Mouse (Mus musculus) hindbrain, embryonic 15.5 days (tissue): ENCODE measurements around the gene Ppp2r5c. TPM values are rescaled to one million over a fixed set of nuclear protein-coding genes. Genes with fewer than 3 reads are reported as not detected.

Source experiments
- ATAC-seq: fragments of 200-750 bp; cut with Nextera tagmentation; 2 replicates; pipeline ENCODE4 v1.8.0; 2017; ENCODE audit warnings: low read depth, moderate number of reproducible peaks, moderate TSS enrichment; ENCODE audit not compliant: low FRiP score
- H3K27ac ChIP-seq: fragments of 300-500 bp; sonication (generic); replicated peaks from 2 replicates; pipeline ENCODE4 v1.5.1; 2015; ENCODE audit warnings: mild to moderate bottlenecking, inconsistent platforms
- H3K27me3 ChIP-seq: fragments of 300-500 bp; sonication (generic); 2 replicates; pipeline ENCODE4 v1.6.1; 2015; ENCODE audit warnings: control low read depth, inconsistent platforms
- H3K36me3 ChIP-seq: fragments of 300-500 bp; sonication (generic); 2 replicates; pipeline ENCODE4 v1.6.1; 2015; ENCODE audit warnings: control low read depth, inconsistent platforms
- H3K4me1 ChIP-seq: fragments of 300-500 bp; sonication (generic); replicated peaks from 2 replicates; pipeline ENCODE4 v1.6.1; 2015; ENCODE audit warnings: control low read depth, inconsistent platforms
- H3K4me2 ChIP-seq: fragments of 300-500 bp; sonication (generic); 2 replicates; pipeline ENCODE4 v1.6.1; 2015; ENCODE audit warnings: moderate library complexity, mild to moderate bottlenecking, inconsistent platforms
- H3K4me3 ChIP-seq: fragments of 300-500 bp; sonication (generic); 2 replicates; pipeline ENCODE4 v1.5.1; 2015; ENCODE audit warnings: mild to moderate bottlenecking, inconsistent platforms
- H3K9ac ChIP-seq: fragments of 300-500 bp; sonication (generic); 2 replicates; pipeline ENCODE4 v1.6.1; 2015; ENCODE audit warnings: inconsistent platforms
- H3K9me3 ChIP-seq: fragments of 300-500 bp; sonication (generic); 2 replicates; pipeline ENCODE4 v1.6.1; 2016; ENCODE audit warnings: control low read depth, inconsistent platforms
- WGBS: fragments of 180-500 bp; shearing (Covaris S2); methylation state at CpG from one replicate; pipeline ENCODE4 v1.1.7; 2015; 5-methylcytosine and 5-hydroxymethylcytosine counted together
- polyA plus RNA-seq: library from polyadenylated mRNA; unstranded; fragments of >200 nt; fragmentation: Nextera tagmentation; extraction: Ambion mirVana; gene quantifications from 2 replicates; pipeline ENCODE4 v1.2.1, GENCODE M21; 2015

Ppp2r5c gene
- polyA plus RNA-seq, 1 experiment from 2014 or later: 143 TPM

- H3K9ac ChIP-seq: no peak overlapping the region
- ATAC-seq: no peak
- H3K27me3 ChIP-seq: no peaks in the 10 kb centered on the region
- H3K36me3 ChIP-seq: no peaks in the 10 kb centered on the region
- no peak overlapping the region for H3K4me3 ChIP-seq
- no peaks in the 10 kb centered on the region for H3K9me3 ChIP-seq
- 80% methylated on average over 6 of the region's 6 CpGs for WGBS
- peaks cover 21% of the 10 kb centered on the region for H3K4me1 ChIP-seq
- H3K4me2 ChIP-seq: no peak overlapping the region
- no peak overlapping the region for H3K27ac ChIP-seq
Measured at GRCm38 (mm10) chr12:110588622-110589021, 141.7 kb downstream of the Ppp2r5c start.

- H3K27me3 ChIP-seq: no peaks in the 10 kb centered on the region
- H3K4me2 ChIP-seq: peak overlapping the region; percentile 97
- peak overlapping the region; percentile 94 for H3K9ac ChIP-seq
- peaks cover 21% of the 10 kb centered on the region for H3K4me1 ChIP-seq
- H3K4me3 ChIP-seq: peak overlapping the region; percentile 95
- no peak; the same call in 1 of the 2 replicates for ATAC-seq
- peak overlapping the region; percentile 99 for H3K27ac ChIP-seq
- no peaks in the 10 kb centered on the region for H3K9me3 ChIP-seq
- H3K36me3 ChIP-seq: no peaks in the 10 kb centered on the region
- under 1% methylated on average over 15 of the region's 15 CpGs for WGBS
Measured at GRCm38 (mm10) chr12:110590804-110591259, 143.9 kb downstream of the Ppp2r5c start.

- Histone ChIP-seq H3K27ac (peak overlapping the region; percentile 99), H3K4me1 (peaks cover 21% of the 10 kb centered on the region), H3K4me2 (peak overlapping the region; percentile 97), H3K27me3 (no peaks in the 10 kb centered on the region), H3K36me3 (no peaks in the 10 kb centered on the region), H3K4me3 (peak overlapping the region; percentile 95), H3K9ac (peak overlapping the region; percentile 94), H3K9me3 (no peaks in the 10 kb centered on the region)
- under 1% methylated on average over 49 of the region's 56 CpGs for WGBS
- ATAC-seq: peak; percentile 97
Measured at GRCm38 (mm10) chr12:110591260-110591883, 144.5 kb downstream of the Ppp2r5c start.

GRCm38 (mm10) chr12:110598527-110598926, 151.6 kb downstream of the Ppp2r5c start:
- Histone ChIP-seq H3K27me3 (no peaks in the 10 kb centered on the region), H3K9me3 (no peaks in the 10 kb centered on the region), H3K4me1 (peaks cover 39% of the 10 kb centered on the region), H3K9ac (0 out of 2 replicates have a peak overlapping the region, but pooled peaks have one; percentile 7), H3K36me3 (no peaks in the 10 kb centered on the region), H3K4me2 (0 out of 2 replicates have a peak overlapping the region, but pooled peaks have one; percentile 25), H3K4me3 (no peak overlapping the region), H3K27ac (no peak overlapping the region)
- no peak for ATAC-seq
- whole genome bisulfite sequencing: 13% methylated on average over 7 of the region's 7 CpGs

- Histone ChIP-seq H3K36me3 (no peaks in the 10 kb centered on the region), H3K27ac (no peak overlapping the region), H3K27me3 (no peaks in the 10 kb centered on the region), H3K9me3 (no peaks in the 10 kb centered on the region), H3K9ac (0 out of 2 replicates have a peak overlapping the region, but pooled peaks have one; percentile 4), H3K4me1 (peaks cover 52% of the 10 kb centered on the region), H3K4me2 (peak overlapping the region; percentile 80), H3K4me3 (peak overlapping the region; percentile 63; the same call in 1 of the 2 replicates)
- 72% methylated on average over 4 of the region's 4 CpGs for WGBS
- no peak for ATAC-seq
Measured at GRCm38 (mm10) chr12:110599791-110600190, 152.9 kb downstream of the Ppp2r5c start.

GRCm38 (mm10) chr12:110600225-110600991, 153.5 kb downstream of the Ppp2r5c start:
- ATAC-seq: 0 out of 2 replicates have a peak, but pooled peaks have one; percentile 4

GRCm38 (mm10) chr12:110601241-110602218, 154.6 kb downstream of the Ppp2r5c start, which contains the start of gene Dync1h1:
Gene Dync1h1, plus strand, starts transcription at chr12:110601452.
- H3K27ac ChIP-seq: peak within 1 kb of the TSS; percentile 94
- peak; percentile 94 for ATAC-seq
- WGBS: under 1% methylated on average over 105 of the region's 105 CpGs
- peaks cover 58% of the 10 kb centered on the region for H3K4me1 ChIP-seq
- peak within 1 kb of the TSS; percentile 80 for H3K4me2 ChIP-seq
- H3K27me3 ChIP-seq: no peaks in the 10 kb centered on the region
- H3K9me3 ChIP-seq: no peaks in the 10 kb centered on the region
- peak within 1 kb of the TSS; percentile 80 for H3K9ac ChIP-seq
- H3K4me3 ChIP-seq: peak within 1 kb of the TSS; percentile 63
- H3K36me3 ChIP-seq: no peaks in the 10 kb centered on the region

More at GRCm38 (mm10) chr12:110600225-110600991, 153.5 kb downstream of the Ppp2r5c start:
- Histone ChIP-seq H3K9me3 (no peaks in the 10 kb centered on the region), H3K4me3 (peak overlapping the region; percentile 63), H3K27ac (peak overlapping the region; percentile 94; the same call in 1 of the 2 replicates), H3K36me3 (no peaks in the 10 kb centered on the region), H3K9ac (peak overlapping the region; percentile 80), H3K4me2 (peak overlapping the region; percentile 80), H3K4me1 (peaks cover 58% of the 10 kb centered on the region), H3K27me3 (no peaks in the 10 kb centered on the region)
- WGBS: 58% methylated on average over 13 of the region's 13 CpGs

DNA sequence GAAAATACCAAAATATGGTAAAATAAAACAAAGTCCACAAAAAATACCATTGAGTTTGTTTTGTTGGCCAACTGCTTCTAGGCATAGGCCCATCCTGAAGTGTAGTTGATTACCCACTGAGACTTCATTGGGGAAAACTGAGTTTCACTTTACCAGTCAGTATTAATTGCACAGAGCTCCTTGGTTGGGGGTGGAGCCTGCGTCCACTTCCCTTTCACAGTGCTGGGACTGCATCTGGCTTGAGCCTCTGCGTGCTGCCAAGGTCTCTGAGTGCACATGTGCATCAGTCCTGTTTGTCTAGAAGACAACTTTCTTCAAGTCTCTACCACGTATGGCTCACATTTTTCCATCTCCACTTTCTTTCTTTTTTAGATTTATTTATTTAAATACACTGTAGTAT, 159.2 kb downstream of the Ppp2r5c start:
- no peaks in the 10 kb centered on the region for H3K9me3 ChIP-seq
- 87% methylated on average over 3 of the region's 3 CpGs for WGBS

DNA sequence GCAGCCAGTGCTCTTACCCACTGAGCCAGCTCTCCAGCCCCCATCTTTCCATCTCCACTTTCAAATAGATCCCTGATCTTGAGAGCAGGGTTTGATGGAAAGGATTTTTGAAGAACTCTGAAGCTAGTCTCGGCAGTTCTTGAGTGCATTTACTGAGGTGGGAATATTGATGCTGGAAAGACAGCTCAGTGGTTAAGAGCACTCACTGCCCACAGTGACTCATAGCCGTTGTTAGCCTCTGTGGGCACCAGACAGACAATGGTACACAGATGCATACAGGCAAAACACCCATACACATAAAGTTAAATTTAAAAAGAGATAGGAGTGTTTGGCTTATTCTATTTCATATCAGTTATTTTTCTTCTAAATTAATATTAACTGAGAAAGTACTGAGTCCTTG, 159.8 kb downstream of the Ppp2r5c start:
- no peaks in the 10 kb centered on the region for H3K27me3 ChIP-seq
- H3K36me3 ChIP-seq: no peaks in the 10 kb centered on the region
- WGBS: 87% methylated on average over 2 of the region's 2 CpGs

More for the DNA sequence above, 159.2 kb downstream of the Ppp2r5c start:
- no peak overlapping the region for H3K9ac ChIP-seq
- H3K4me2 ChIP-seq: no peak overlapping the region
- H3K36me3 ChIP-seq: no peaks in the 10 kb centered on the region
- H3K4me3 ChIP-seq: no peak overlapping the region
- H3K4me1 ChIP-seq: peaks cover 32% of the 10 kb centered on the region
- H3K27ac ChIP-seq: no peak overlapping the region
- no peaks in the 10 kb centered on the region for H3K27me3 ChIP-seq
- no peak for ATAC-seq

GRCm38 (mm10) chr12:110608460-110609152, 161.7 kb downstream of the Ppp2r5c start:
- Histone ChIP-seq H3K27me3 (no peaks in the 10 kb centered on the region), H3K36me3 (peaks cover 10% of the 10 kb centered on the region), H3K9ac (no peak overlapping the region), H3K27ac (no peak overlapping the region), H3K4me1 (peaks cover 18% of the 10 kb centered on the region), H3K4me3 (no peak overlapping the region), H3K4me2 (no peak overlapping the region), H3K9me3 (no peaks in the 10 kb centered on the region)
- ATAC-seq: no peak
- 80% methylated on average over 11 of the region's 11 CpGs for WGBS

More for the DNA sequence above, 159.8 kb downstream of the Ppp2r5c start:
- Histone ChIP-seq H3K4me3 (no peak overlapping the region), H3K27ac (no peak overlapping the region), H3K4me2 (no peak overlapping the region), H3K9ac (no peak overlapping the region), H3K9me3 (no peaks in the 10 kb centered on the region), H3K4me1 (peaks cover 32% of the 10 kb centered on the region)
- ATAC-seq: no peak

GRCm38 (mm10) chr12:110609153-110609497, 162.2 kb downstream of the Ppp2r5c start:
- no peak for ATAC-seq
- Histone ChIP-seq H3K27me3 (no peaks in the 10 kb centered on the region), H3K9ac (no peak overlapping the region), H3K4me1 (peaks cover 13% of the 10 kb centered on the region), H3K36me3 (peaks cover 15% of the 10 kb centered on the region), H3K9me3 (no peaks in the 10 kb centered on the region), H3K4me2 (no peak overlapping the region), H3K27ac (no peak overlapping the region), H3K4me3 (no peak overlapping the region)
- WGBS: 89% methylated on average over 9 of the region's 9 CpGs
